Mouse (Mus musculus): ENCODE results near the gene Gm47841.

DNA sequence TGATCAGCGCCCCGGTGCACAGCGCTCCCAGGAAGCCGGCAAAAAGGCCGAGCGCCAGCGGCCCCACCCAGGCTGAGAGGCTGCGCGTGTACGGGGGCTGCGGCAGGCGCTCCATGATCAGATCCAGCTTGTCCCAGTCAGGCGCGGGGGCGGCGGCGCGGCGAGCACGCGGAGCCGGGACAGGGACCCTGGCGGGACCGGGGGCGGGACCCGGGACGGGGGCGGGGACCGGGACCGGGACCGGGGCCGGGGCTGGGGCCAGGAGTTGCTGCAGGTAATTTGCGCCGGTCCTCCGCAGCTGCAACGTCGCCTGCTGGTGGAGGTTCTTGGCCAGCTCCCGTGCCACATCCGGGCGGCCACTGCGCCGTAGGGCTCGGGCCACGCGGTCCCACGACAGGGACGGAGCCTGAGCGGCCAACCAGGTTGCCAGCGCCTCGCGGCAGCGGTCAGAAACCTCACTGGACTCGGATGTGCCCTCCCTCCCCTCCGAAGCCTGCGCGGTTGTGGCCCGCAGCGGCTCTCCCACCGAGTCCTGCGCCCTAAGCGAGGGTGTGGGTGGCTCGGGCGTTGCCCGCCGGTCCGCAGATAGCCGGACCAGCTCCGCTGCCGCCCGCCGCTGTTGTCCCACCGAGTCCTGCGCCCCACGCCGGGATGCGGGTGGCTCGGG, 537 bp downstream of the Gm47841 start:
- TF ChIP-seq CTCF (IDR thresholded peaks at IDR 0.05; ENCODE audit: low read depth): peak; percentile 41
- TF ChIP-seq EP300 (optimal IDR thresholded peaks at IDR 0.05): no peak

All from stomach, postnatal 0 days (tissue).